Mouse (Mus musculus) megakaryocyte, adult 5-6 weeks (primary cell): ENCODE measurements around the gene Pikfyve. TPM values are rescaled to one million over a fixed set of nuclear protein-coding genes. Genes with fewer than 3 reads are reported as not detected.
A peak's percentile ranks its signal among the peaks of the same experiment; 100 is the strongest.
"Not testable (repeated sequence)": the region's sequence is repeated elsewhere in the genome, so short reads cannot be mapped to it uniquely, and the experiment has no call there.

Source experiments
- ATAC-seq: 2 replicates; pipeline ENCODE4 v1.8.0; 2016; ENCODE audit warnings: mild to moderate bottlenecking, inconsistent platforms; ENCODE audit not compliant: poor library complexity, severe bottlenecking
- total RNA-seq, 2 experiments: library from RNA; stranded (forward) in 1 of 2; stranded (reverse) in 1 of 2; fragments of 153-499, 151-499 nt in 1 of 2; fragments of 221-1000, 200-1000 nt in 1 of 2; gene quantifications; 2 replicates each; pipeline versions ENCODE4 v1.2.3 to v1.2.4; 2015 to 2017

Gene Pikfyve
- total RNA-seq, 2 experiments from 2014 or later: 31.5 to 40.2 TPM

- ATAC-seq: no peak
These were observed 2.5 kb upstream of the Pikfyve start for GRCm38 (mm10) chr1:65183994-65184393.

GRCm38 (mm10) chr1:65185011-65185410, 1.5 kb upstream of the Pikfyve start:
- no peak for ATAC-seq

- ATAC-seq: no peak
These were observed 818 bp upstream of the Pikfyve start for GRCm38 (mm10) chr1:65185524-65186205.

- ATAC-seq: no peak
These were observed 569 bp downstream of the Pikfyve start for GRCm38 (mm10) chr1:65187074-65187430.

GRCm38 (mm10) chr1:65190172-65190571, 3.7 kb downstream of the Pikfyve start:
- no peak for ATAC-seq

- ATAC-seq: no peak
These were observed 6.7 kb downstream of the Pikfyve start for GRCm38 (mm10) chr1:65193226-65193625.

GRCm38 (mm10) chr1:65198425-65198824, 11.9 kb downstream of the Pikfyve start:
- ATAC-seq: no peak

GRCm38 (mm10) chr1:65198861-65199260, 12.4 kb downstream of the Pikfyve start:
- ATAC-seq: no peak

- no peak for ATAC-seq
These were observed 17.8 kb downstream of the Pikfyve start for GRCm38 (mm10) chr1:65204299-65204698.

- no peak for ATAC-seq
These were observed 26.7 kb downstream of the Pikfyve start for GRCm38 (mm10) chr1:65213214-65213613.

GRCm38 (mm10) chr1:65217567-65217966, 31.1 kb downstream of the Pikfyve start:
- ATAC-seq: no peak

- ATAC-seq: no peak
These were observed 31.5 kb downstream of the Pikfyve start for GRCm38 (mm10) chr1:65217972-65218371.

GRCm38 (mm10) chr1:65223654-65224053, 37.2 kb downstream of the Pikfyve start:
- ATAC-seq: no peak

- ATAC-seq: peak; percentile 87
These were observed 41.2 kb downstream of the Pikfyve start for GRCm38 (mm10) chr1:65227681-65228080.

GRCm38 (mm10) chr1:65229768-65230167, 43.3 kb downstream of the Pikfyve start:
- ATAC-seq: not testable (repeated sequence)

- peak; percentile 89 for ATAC-seq
These were observed 44.1 kb downstream of the Pikfyve start for GRCm38 (mm10) chr1:65230566-65230965.

GRCm38 (mm10) chr1:65237712-65238111, 51.2 kb downstream of the Pikfyve start:
- ATAC-seq: no peak

- no peak for ATAC-seq
These were observed 59.2 kb downstream of the Pikfyve start for GRCm38 (mm10) chr1:65245637-65246036.

- ATAC-seq: no peak
These were observed 94.0 kb downstream of the Pikfyve start for GRCm38 (mm10) chr1:65280461-65280860.

GRCm38 (mm10) chr1:65281756-65282155, 95.3 kb downstream of the Pikfyve start, which contains the start of gene Pth2r:
Pth2r (plus strand) TSS chr1:65282056.
- ATAC-seq: no peak

GRCm38 (mm10) chr1:65282766-65283165, 96.3 kb downstream of the Pikfyve start:
- peak; percentile 83 for ATAC-seq

GRCm38 (mm10) chr1:65308476-65308875, 122.0 kb downstream of the Pikfyve start:
- no peak for ATAC-seq
